Mouse (Mus musculus): ENCODE data around the gene Phc1. TPM values are rescaled to one million over a fixed set of nuclear protein-coding genes. Genes with fewer than 3 reads are reported as not detected.

Gene Phc1
- total RNA-seq, 2 experiments from 2014 or later, result 1.4 to 8.0 TPM

Other genes with a start within 250 kb of the Phc1 start
- 0.72 TPM in 1 of 2 replicates, not detected in the other for gene Klrg1, start 57.7 kb downstream of the Phc1 start, total RNA-seq (2015; ENCODE audit: low replicate concordance)
- not detected in 2 replicates for gene Klrg1, start 57.7 kb downstream of the Phc1 start, total RNA-seq (2017; ENCODE audit: low replicate concordance)
- 48.2 and 50.8 TPM in 2 replicates for gene M6pr, start 31.8 kb downstream of the Phc1 start, total RNA-seq (2015; ENCODE audit: low replicate concordance)
- gene M6pr, start 31.8 kb downstream of the Phc1 start, total RNA-seq (2017; ENCODE audit: low replicate concordance), result 74.6 and 75.7 TPM in 2 replicates
- not detected in 2 replicates for gene Rimklb, start 158.2 kb upstream of the Phc1 start, total RNA-seq (2015; ENCODE audit: low replicate concordance)
- not detected in 2 replicates for gene Rimklb, start 158.2 kb upstream of the Phc1 start, total RNA-seq (2017; ENCODE audit: low replicate concordance)
- not detected in 2 replicates for gene Mfap5, start 165.3 kb upstream of the Phc1 start, total RNA-seq (2015; ENCODE audit: low replicate concordance)
- gene Mfap5, start 165.3 kb upstream of the Phc1 start, total RNA-seq (2017; ENCODE audit: low replicate concordance), result not detected in 2 replicates
- gene Aicda, start 213.2 kb upstream of the Phc1 start, total RNA-seq (2015; ENCODE audit: low replicate concordance), result not detected in 2 replicates
- not detected in 2 replicates for gene Aicda, start 213.2 kb upstream of the Phc1 start, total RNA-seq (2017; ENCODE audit: low replicate concordance)